ENCODE assay signal across 8 mouse cellular contexts in genomic region chr3:37419458-37419991, GRCm38 (mm10). TPM values are rescaled to one million over a fixed set of nuclear protein-coding genes. Genes with fewer than 3 reads are reported as not detected.
DNase-seq lines count a peak whose midpoint lies in the region; ATAC-seq lines count a peak whose summit lies in the region.

TSS of gene Spata5 (plus strand) at chr3:37419896.

- H3K4me1 ChIP-seq in hindbrain, embryonic 12.5 days: peaks cover 17% of the 10 kb centered on the region

- no peaks in the 10 kb centered on the region for H3K9me3 ChIP-seq in hindbrain, embryonic 12.5 days (replicated peaks)

- H3K36me3 ChIP-seq in hindbrain, embryonic 12.5 days: no peaks in the 10 kb centered on the region

- DNase-seq in NIH3T3 (ENCODE audit: low read depth): peak; percentile 100
- peak; percentile 100 for DNase-seq in cerebellum, postnatal 10 days
- peak; percentile 97 to 98 for DNase-seq in frontal cortex, postnatal 10 days (ENCODE audit: low spot score in 2 of 2)
- peak; percentile 94 to 98 for DNase-seq in layer of hippocampus, postnatal 14 days (ENCODE audit: low spot score in 2 of 2)
- DNase-seq in lung, postnatal 14 days: peak; percentile 98
- DNase-seq in retina, adult 2 months (ENCODE audit: low read depth, low spot score): peak; percentile 100
- DNase-seq in thymus, postnatal 36 days: peak; percentile 98 to 99

- under 1% methylated on average over 46 of the region's 50 CpGs for WGBS in hindbrain, embryonic 12.5 days

- no peaks in the 10 kb centered on the region for H3K27me3 ChIP-seq in hindbrain, embryonic 12.5 days

- H3K27ac ChIP-seq in hindbrain, embryonic 12.5 days: peak within 1 kb of the TSS; percentile 89

- peak; percentile 97 for ATAC-seq in hindbrain, embryonic 12.5 days (ENCODE audit: low FRiP score)

- peak within 1 kb of the TSS; percentile 93 for H3K4me2 ChIP-seq in hindbrain, embryonic 12.5 days (replicated peaks)

- H3K4me3 ChIP-seq in hindbrain, embryonic 12.5 days: peak within 1 kb of the TSS; percentile 97

- peak within 1 kb of the TSS; percentile 82 for H3K9ac ChIP-seq in hindbrain, embryonic 12.5 days

RNA-seq across cellular contexts. Expression of gene Spata5, which starts in this region (rescaled TPM):
- 31.0 and 35.3 TPM in 2 replicates for polyA plus RNA-seq in hindbrain, embryonic 12.5 days (2016; fragmentation: Nextera tagmentation; extraction: Ambion mirVana)
- total RNA-seq in layer of hippocampus, postnatal 14 days (2021): 10 to 100 TPM; 21.0 to 21.4 TPM

Comparison
In these comparisons a context has a peak if more than half of its experiments do, and no peak if none do; other contexts are left out.
1. Peak in every context shown above with its lines: DNase-seq, ATAC-seq, H3K4me3 ChIP-seq and H3K27ac ChIP-seq.